Mouse (Mus musculus) kidney, adult 8-10 months (tissue): ENCODE data around the gene 4930404N11Rik.

Experiments used
- DNase-seq, 2 experiments: peaks; one replicate each; pipeline ENCODE4 v3.0.0; 2022

4930404N11Rik gene

DNA sequence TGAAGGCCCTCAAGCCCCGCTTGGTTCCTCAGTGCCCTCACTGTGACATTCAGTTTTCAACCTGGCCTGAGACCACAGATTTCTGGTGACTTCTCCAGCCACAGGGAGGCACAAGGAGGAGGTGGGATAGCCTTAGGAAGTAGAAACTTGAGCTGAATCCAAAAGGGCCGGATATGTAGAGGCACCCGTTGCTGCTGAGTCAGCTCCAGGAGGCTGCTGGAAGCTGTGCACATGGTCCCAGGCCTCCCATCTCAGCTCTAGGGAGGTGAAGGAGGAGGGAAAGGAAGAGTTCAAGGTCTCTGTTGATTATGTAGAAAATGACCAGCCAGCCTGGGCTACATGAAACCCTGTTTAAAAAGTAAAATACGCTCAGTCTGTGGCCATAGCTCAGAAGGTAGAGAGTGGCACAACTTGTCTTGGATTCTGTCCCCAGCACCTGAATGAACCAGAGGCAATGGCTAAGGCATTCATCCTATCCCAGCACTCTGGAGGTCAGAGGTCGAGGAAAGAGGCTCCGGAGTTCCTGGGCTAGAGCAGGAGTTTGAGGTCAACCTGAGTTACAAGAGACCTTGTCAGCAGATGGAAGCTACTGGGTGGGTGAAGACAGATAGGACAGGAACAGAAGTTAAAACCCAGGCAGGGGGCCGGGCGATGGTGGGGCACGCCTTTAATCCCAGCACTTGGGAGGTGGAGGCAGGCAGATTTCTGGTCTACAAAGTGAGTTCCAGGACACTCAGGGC, 10.7 kb downstream of the 4930404N11Rik start:
- no peak for DNase-seq

DNA sequence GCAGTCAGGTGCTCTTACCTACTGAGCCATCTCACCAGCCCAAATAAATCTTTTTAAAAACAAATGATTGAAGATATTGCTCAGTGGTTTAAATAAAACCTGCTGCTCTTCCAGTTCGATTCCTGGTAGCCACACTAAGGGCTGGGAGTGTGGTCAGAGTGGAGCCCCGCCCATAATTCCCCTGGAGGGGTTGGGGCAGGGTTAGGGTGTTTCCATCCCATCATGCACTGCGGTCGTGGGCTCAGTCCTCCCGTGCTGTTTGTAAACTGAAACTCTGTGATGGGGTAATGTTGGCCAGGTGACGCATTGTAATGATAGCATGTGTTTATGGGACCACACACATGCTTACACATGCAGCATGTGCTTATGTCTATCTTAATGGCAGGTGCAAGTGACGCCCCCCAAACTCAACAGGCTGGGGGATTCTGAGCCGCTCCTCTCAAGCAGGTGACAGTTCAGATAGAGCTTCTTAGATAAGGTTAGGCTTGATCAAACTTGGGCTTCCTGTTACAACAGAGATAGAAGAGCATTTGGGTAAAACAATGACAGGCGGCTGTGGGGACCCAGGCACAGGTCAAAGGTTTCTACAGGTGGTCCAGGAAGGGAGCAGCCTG, 13.8 kb downstream of the 4930404N11Rik start:
- no peak for DNase-seq

DNA sequence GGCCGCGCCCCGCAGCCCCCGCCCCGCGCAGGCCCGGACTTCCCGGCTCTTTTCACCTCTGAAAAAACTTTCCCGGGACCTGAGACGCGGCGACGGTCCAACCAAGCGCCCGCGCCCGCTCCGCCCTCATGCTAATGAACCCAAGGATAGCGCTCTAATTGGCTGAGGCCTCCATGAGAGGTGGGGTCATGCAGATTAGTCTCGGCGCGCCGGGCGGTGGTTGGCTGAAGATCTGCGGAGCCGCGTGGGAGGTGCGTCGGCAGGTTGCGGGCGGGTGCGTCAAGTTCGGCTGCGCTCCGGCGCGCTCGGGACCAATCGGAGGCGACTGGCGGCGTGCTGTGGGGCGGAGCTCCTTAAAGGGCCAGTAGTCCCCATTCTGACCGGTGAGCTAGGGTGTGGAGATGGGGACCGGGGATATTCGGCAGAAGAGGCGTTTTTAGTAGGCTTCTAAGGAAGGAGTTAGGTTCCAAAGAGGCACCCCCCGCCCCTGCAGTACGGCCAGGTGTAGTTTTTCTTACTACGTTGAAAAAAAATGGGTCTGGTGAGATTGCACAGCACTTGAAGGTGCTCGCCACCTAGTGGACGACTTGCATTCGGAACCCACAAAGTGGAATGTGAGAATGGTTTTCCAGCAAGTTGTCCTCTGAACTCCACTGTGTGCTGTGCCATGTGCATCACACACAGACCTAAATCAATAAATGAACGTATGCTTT, 15.1 kb downstream of the 4930404N11Rik start, which contains the start of gene Hmg20b:
TSS of gene Hmg20b (minus strand) at position 130 of the 713 bp plus-strand sequence.
- peak; percentile 99 for DNase-seq

DNA sequence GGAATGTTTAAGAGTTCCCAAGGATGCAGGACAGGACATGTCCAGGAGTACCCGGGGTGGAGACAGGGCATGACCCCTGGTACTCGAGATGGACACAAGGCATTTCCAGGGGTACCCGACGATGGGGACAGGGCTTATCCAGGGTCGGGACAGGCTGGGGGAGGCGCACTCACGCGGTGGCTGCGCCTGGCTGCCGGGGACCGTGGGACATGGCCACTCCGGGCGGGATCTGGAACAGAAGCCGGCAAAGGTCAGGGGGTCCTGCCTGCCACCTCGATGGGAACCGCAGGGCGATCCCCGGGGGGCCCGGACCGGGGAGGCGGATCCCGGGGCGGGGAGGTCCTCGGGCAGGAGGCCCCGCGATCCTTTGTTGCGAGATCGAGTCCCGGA, 15.7 kb downstream of the 4930404N11Rik start:
- DNase-seq: no peak

DNA sequence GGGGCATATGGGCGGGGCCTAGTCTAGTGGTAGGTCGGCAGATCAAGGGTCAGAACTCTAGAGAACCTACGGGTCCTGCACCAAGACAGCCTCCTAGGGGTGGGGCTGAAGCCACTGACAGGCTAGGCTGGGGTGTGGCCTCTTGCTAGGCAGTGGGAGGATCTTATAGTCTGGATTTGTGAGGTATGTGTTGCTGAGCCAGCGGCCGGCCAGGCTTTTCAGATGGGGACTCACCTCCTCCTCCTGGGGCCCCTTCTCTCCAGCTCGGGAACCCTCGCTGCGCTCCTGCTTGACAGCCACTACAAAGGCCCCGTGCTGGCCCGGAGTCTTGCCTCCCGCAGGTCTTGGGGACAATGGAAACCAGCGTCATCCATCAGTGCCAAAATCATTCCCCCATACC, 16.5 kb downstream of the 4930404N11Rik start:
- peak; percentile 71 to 79 for DNase-seq

DNA sequence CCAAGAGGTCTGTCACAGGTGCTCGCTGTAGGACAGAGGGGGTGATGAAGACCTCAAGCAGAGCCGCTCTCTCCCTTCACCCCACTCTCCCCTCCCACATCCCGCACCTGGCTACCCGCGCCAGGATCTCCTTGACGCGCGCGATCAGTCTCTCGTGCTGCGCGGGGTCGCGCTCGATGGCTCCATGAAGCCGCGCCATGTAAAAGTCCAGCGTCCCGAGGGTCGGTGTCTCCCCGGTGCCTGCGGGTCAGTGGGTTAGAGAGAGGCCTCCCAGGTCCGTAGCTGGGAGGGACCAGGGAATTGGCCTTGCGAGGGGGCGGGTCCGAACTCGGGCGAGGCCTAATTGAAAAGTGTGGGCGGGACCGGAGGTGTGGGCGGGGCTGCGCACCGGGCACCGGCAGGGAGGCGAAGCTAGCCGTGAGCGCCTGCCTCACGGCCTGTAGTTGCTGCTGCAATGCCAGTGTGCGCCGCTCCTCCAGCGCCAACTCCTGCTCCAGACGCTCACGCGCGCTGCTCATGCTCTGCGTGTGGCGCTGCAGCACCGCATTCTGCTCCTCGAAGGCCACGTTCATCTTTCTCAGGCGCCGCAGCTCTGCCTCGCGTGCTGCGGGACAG, 19.1 kb downstream of the 4930404N11Rik start:
- DNase-seq: peak; percentile 83 to 84

DNA sequence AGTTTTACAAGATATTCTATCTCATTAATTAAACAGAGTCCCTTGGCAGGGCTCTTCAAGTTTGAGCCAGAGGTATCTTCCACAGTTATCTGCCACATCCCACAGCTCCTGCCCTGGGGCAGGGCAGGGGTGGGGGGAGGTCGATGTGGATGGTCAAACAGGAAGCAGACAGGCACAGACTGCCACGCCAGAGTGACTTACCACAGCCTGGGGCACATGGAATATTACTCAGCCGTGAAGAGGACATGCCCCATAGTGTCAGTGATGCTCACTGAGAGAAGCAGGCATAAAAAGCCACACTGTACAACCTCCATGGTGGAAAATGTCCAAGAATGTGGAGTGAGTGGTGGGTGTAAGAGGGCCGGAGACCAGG, 20.5 kb downstream of the 4930404N11Rik start:
- DNase-seq: no peak

DNA sequence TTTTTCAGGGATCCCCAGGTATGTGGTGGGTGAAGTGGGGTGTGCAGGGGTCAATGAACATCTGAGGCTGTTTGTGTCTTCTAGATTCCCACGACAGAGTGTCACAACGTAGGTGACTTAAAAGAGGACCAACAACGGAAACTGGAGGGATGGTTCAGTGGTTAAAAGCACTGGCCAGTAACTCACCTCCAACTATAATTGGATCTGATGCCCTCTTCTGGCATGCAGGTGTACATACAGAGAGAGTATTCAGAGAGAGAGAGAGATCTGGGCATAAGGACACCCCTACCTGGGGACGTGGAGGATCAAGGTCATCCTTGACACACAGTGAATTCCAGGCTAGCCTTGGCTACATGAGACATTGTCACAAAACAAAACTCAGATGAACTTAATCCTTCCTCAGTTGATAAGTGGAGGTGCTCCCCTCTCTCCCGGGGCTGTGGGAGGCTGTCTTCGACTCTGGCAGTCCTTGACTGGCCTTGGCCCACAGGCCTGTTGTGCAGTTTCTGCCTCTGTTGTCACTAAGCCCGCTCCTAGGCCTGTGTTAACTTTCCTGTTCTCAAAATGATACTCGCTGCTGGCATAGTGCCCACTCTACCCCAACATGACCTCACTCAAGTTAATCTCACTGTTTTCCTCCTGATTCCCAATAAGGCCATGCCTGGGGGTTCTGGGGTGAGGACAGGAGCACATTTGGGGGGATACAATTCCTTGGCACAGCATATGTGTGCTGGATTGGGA, 21.0 kb downstream of the 4930404N11Rik start:
- no peak for DNase-seq

DNA sequence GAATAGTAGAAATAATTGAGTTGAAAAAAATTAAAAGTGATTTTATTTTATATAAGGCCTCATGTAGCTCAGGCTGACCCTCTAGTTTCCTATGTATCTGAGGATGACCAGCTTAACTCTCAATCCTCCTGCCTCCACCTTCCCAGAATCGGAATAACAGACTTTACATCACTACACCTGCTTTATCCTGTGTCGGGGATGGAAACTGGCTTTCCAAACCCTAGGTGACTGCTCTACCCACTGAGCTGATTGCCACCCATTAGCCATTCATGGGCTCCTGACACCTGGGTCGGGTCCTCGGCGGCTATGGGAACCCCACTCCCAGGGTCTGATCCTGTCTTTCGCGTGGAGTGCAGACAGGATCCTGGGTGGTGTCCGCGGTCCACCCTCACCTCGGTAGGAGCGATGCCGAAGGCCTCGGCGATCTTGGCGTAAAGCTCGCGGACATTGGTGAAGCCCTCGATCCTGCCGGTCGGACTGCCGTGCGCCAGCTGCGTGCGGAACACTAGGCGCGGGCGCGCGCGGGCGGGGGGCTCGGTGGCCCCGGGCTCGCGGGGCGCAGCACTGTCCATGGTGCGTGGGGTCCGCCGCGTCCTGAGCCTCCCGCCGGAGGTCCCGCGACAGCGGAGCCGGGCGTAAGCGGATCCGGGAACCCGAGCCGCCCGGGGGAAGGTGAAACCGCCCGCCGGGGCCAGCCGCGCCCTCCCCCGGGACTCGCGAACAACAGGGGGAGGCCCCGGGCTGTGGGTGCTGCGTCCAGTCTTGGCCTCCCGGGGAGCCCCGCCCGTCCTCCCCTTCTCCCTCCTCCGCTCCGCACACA, 22.7 kb downstream of the 4930404N11Rik start, which contains the start of gene Gipc3:
TSS of gene Gipc3 (minus strand) at position 581 of the 820 bp plus-strand sequence.
- DNase-seq: no peak

DNA sequence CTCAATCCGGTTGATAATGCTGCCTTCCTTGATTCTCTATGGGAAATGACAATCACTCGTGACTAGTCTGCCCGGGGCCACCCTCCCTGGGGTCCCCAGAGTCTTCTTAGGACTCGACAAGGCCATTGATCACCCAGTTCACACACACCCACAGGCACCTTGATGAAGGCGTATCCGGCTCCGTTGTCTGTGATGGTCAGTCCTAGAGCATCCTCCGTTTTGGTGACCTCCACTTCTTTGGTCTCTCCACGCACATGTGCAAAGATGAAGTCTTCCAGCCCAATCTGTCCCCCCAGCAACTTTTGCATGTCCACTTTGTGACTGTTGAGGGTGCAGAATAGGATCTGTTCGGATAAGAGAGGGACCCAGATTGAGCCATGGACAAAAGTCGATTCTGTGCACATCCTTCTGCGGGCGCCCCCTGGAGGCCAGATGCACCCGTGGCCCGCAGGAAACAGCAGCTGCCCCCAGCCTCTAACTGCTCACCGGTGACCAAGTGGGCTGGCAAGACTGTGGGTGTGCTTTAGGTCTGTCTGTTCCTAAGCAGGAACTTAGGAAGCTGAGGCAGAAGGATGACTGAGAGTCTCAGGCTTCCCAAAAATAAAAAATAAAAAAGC, 24.2 kb downstream of the 4930404N11Rik start:
- peak in 1 of 2 experiments; percentile 73 for DNase-seq

DNA sequence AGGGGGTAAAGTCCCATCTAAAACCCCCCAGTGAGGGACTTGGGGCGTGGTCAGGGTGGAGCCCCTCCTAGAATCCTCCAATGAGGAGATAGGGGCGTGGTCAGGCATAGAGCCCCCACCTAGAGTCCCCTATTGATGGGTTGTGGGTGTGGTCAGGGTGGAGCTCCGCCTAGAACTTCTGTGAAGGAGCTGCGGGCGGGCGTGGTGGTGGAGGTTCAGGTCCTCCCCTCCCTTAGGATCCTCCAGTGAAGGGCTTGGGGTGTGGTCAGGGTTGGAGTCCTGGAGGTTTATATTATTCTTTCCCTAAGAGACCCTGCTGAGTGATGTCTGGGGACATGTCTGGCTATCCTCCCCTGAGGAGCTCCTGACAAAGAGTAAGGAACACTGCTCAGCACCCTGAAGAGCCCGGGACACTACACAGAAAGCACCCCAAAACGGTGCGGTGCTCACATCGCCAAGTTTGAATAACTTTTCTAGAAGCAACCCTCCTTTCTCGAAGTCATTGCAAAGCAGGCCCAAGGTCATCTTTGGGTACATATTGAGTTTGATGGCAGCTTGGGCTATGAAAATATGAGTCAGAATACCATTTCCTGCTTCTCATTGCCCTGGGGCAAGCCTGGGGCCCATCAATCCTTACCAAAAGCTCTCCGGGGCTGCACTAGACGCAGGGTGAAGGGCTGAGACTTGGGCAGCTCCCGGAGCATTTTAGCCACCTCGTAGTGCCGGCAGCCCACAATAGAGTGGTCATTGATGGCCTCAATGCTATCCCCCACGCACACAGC, 24.9 kb downstream of the 4930404N11Rik start:
- DNase-seq: no peak

DNA sequence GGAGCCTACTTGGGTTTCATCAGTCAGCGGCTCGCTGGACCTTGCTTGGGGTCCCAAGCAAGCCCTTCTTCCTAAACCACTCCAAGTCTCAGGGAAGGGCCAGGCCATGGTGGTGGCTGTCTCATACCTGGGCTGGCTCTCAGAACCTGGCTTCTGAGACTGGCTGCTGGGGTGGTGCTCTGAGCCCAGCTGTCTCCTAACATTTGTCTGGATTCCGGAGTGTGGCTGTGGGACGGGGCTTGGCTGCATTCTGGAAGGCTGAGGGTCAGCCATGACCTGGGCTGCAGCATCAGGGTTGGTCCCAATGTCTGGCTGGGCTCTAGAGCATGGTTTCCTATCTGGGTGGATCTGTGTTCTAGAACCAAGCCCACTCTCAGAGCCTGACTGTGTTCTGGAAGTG, 29.1 kb downstream of the 4930404N11Rik start:
- DNase-seq: no peak

DNA sequence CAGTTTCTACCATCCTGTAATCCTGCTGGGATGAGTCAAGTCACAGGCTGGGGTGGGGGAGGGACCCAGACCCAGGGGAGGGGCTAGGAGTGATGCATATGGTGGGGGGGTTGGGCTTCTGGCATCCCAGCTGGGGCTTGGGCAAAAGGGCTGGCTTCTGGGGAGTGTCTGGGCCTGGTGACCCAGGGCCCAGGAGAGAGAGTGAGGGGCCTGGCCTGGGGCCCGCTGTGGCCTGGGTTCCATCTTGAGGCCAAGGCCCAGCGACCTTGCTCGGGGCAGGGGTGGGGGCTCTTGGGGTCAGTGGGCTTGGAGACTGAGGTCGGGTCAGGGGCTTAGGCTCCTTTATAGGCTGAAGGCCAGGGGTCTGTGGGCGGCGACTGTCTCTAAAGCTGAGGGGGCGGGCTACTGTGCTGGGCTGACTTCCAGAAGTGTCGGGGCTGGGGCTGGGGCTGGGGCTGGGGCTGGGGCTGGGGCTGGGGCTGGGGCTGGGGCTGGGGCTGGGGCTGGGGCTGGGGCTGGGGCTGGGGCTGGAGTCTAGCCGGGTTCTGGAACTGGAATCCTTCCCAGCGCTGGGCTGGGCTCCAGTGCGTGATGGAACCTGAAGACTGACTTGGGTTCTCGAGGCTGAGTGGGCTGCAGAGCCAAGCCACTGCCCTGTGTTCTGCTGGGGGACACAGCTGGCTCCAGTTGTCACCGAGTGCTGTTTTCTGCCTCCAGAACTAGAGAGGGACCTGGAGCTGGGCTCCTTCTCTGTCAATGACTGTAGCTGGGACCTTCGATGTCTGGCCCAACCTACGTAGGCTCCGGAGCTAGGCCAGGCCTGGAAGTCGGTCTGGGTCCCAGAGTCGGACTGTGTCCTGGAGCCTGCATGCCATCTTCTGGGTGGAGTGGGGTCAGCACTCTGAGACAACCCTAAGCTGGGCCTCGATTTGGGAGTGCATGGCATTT, 29.9 kb downstream of the 4930404N11Rik start:
- DNase-seq: no peak

DNA sequence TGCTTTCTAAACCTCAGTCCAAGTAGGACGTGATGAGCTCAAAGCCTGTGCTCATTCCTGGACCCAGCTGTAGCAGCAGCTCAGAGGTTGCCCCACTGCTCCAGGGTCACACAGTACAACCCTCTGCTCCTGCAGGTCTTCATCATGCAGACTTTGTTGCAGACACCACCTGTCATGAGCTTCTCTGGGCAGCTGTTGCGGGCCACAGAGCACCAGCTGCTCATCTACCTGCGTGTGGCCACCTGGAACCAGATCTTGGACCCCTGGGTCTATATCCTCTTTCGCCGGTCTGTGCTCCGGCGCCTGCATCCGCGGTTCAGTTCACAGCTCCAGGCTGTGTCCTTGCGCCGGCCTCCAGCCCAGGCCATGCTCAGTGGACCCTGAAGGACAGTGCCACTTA, 31.3 kb downstream of the 4930404N11Rik start:
- DNase-seq: no peak

DNA sequence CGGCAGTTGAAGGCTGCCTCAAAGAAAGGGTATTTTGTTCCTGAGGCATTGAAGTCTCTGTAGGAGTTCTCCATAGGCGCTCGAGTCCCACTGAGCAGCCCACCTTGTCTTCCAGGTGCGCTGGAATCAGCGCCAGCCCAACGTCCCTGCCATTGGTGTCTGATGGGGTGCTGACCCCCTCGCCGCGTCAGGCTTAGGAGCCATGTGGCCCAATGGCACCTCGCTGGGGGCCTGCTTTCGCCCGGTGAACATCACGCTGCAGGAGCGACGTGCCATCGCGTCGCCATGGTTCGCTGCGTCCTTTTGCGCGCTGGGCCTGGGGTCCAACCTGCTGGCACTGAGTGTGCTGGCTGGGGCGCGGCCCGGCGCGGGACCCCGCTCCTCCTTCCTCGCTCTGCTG, 33.3 kb downstream of the 4930404N11Rik start:
- DNase-seq: no peak

DNA sequence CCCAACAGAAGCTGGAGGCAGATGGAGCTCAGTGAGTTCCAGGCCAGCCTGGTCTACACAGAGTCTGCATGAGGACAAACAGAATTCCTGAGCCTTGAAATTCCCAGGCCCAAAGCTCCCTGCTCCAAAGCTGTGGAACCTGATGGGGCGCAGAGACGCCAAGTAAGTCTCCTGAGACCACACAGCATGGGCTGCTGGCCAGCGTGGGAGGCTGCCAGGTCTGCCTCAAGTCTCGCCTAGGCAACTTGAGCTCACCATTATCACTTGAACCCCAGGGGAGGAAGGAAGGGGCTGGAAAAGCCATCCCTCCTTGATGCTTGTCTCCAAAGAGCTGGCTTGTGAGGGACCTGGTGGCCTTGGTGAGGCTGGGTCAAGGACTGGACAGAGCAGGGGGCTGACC, 35.6 kb downstream of the 4930404N11Rik start:
- DNase-seq: no peak

DNA sequence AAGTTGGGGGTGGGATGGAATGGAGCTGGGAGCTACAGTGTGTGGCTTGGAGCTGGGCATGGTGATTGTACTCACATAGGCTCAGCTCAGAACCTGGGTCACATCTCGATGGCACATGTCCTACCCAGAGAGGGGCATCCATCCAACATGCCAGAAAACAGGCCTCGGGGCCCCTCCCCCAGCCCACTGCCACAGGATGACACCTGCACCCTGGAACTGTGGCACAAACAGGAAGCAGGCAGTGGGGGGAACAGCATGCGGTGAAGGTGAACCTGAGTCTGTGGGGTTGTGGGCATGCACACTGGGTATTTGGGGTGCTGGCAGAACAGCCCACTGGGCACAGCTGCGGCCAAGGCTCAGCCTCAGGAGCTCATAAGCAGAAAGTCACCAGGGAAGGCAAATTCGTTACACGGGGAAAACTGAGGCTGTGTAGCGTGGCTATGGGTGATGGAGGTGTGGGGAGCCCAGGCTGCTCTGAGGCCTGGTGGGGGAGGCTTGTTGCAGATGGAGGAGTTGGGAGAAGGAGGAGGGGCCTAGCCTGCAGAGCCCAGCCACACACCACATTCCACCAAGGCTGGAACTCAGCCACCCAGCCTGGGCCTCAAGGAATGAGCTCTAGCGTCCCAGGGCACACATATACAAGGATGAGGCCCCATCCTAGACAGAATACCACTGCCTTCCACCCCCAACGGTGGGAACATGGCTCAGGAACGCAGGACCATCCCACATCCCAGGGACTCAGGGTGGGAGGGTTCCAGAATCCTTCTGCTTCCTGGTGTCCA, 36.2 kb downstream of the 4930404N11Rik start:
- no peak for DNase-seq

DNA sequence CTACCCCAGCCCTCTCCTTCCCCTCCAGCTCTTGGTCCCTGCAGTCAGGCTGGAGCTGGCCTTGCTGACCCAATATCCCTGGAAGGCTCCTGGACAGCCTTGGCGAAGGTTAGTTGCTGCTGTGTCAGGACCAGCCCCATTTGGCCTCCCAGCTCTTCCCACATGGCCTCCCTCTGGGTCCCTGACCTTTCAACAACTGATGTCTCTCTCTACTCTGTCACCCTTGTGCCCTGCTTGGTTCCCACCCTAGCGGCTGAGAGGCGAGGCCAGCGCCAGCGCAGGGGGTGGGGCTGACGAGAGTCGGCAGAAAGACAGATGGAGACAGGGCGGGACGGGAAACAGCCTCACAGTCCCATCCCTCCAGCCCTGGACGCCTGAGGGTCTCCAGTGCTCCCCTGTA, 37.2 kb downstream of the 4930404N11Rik start, which contains the start of gene Tbxa2r:
TSS of gene Tbxa2r (plus strand) at position 346 of the 400 bp plus-strand sequence.
- DNase-seq: no peak
